Mouse (Mus musculus) liver, embryonic 16.5 days (tissue): Measurements from ENCODE around the gene Gdnf. TPM values are rescaled to one million over a fixed set of nuclear protein-coding genes. Genes with fewer than 3 reads are reported as not detected.

Experiments
- ATAC-seq: fragments of 200-750 bp; cut with Nextera tagmentation; 2 replicates; pipeline ENCODE4 v1.8.0; 2017; ENCODE audit warnings: low read depth, mild to moderate bottlenecking, moderate number of reproducible peaks, moderate library complexity
- H3K27ac ChIP-seq: fragments of 300-500 bp; sonication (generic); 2 replicates; pipeline ENCODE4 v1.5.1; 2014; ENCODE audit warnings: mild to moderate bottlenecking, low read length
- H3K27me3 ChIP-seq: fragments of 300-500 bp; sonication (generic); 2 replicates; pipeline ENCODE4 v1.6.1; 2014; ENCODE audit warnings: low read depth, low read length, mixed read lengths; ENCODE audit not compliant: control insufficient read depth, insufficient read depth
- H3K36me3 ChIP-seq: fragments of 300-500 bp; sonication (generic); 2 replicates; pipeline ENCODE4 v1.6.1; 2014; ENCODE audit warnings: mild to moderate bottlenecking; ENCODE audit not compliant: control insufficient read depth, insufficient read depth
- H3K4me1 ChIP-seq: fragments of 300-500 bp; sonication (generic); 2 replicates; pipeline ENCODE4 v1.6.1; 2014; ENCODE audit warnings: low read depth, low read length, mixed read lengths; ENCODE audit not compliant: control insufficient read depth
- H3K4me2 ChIP-seq: fragments of 300-500 bp; sonication (generic); 2 replicates; pipeline ENCODE4 v1.6.1; 2014; ENCODE audit warnings: low read depth, low read length, mixed read lengths
- H3K4me3 ChIP-seq: fragments of 300-500 bp; sonication (generic); 2 replicates; pipeline ENCODE4 v1.5.1; 2014; ENCODE audit warnings: low read depth, mild to moderate bottlenecking, low read length
- H3K9ac ChIP-seq: fragments of 300-500 bp; sonication (generic); 2 replicates; pipeline ENCODE4 v1.6.1; 2014; ENCODE audit warnings: low read depth, low read length
- H3K9me3 ChIP-seq: fragments of 300-500 bp; sonication (generic); replicated peaks from 2 replicates; pipeline ENCODE4 v1.6.1; 2016; ENCODE audit warnings: low read length; ENCODE audit not compliant: control insufficient read depth
- WGBS: fragments of 180-500 bp; shearing (Covaris S2); extraction: QIAGEN DNeasy Blood & Tissue Kit; methylation state at CpG from one replicate; pipeline ENCODE4 v1.1.7; 2014; ENCODE audit not compliant: insufficient replicate concordance; 5-methylcytosine and 5-hydroxymethylcytosine counted together
- polyA plus RNA-seq: library from polyadenylated mRNA; unstranded; fragments of >200 nt; fragmentation: Nextera tagmentation; extraction: Ambion mirVana; gene quantifications from 2 replicates; pipeline ENCODE4 v1.2.1, GENCODE M21; 2015

Gene Gdnf
- not detected in 2 replicates for polyA plus RNA-seq

GRCm38 (mm10) chr15:7810556-7811252 is at the start of gene Gdnf:
Gene Gdnf (plus strand): TSS chr15:7810846.
- no peak for ATAC-seq
- under 1% methylated on average over 73 of the region's 73 CpGs for WGBS
- Histone ChIP-seq H3K4me2 (peak within 1 kb of the TSS; percentile 43), H3K27ac (no peak within 1 kb of the TSS), H3K9ac (no peak within 1 kb of the TSS), H3K9me3 (no peaks in the 10 kb centered on the region), H3K4me1 (no peaks in the 10 kb centered on the region; the same call in 1 of the 2 replicates), H3K4me3 (peak within 1 kb of the TSS; percentile 25), H3K27me3 (peaks cover 81% of the 10 kb centered on the region), H3K36me3 (no peaks in the 10 kb centered on the region)

GRCm38 (mm10) chr15:7767166-7767565 is 43.5 kb upstream of the Gdnf start:
- no peak for ATAC-seq
- no peak overlapping the region for H3K4me2 ChIP-seq
- H3K4me1 ChIP-seq, result no peaks in the 10 kb centered on the region
- no peak overlapping the region for H3K27ac ChIP-seq
- no peaks in the 10 kb centered on the region for H3K36me3 ChIP-seq
- no peak overlapping the region for H3K4me3 ChIP-seq
- 60% methylated on average over 7 of the region's 7 CpGs for WGBS
- no peaks in the 10 kb centered on the region for H3K27me3 ChIP-seq
- H3K9me3 ChIP-seq, result no peaks in the 10 kb centered on the region
- H3K9ac ChIP-seq, result no peak overlapping the region

GRCm38 (mm10) chr15:7772983-7773382 is 37.7 kb upstream of the Gdnf start:
- H3K4me2 ChIP-seq, result no peak overlapping the region
- no peaks in the 10 kb centered on the region for H3K27me3 ChIP-seq
- ATAC-seq, result no peak
- H3K27ac ChIP-seq, result no peak overlapping the region
- WGBS, result 64% methylated on average over 8 of the region's 8 CpGs
- no peaks in the 10 kb centered on the region for H3K9me3 ChIP-seq
- no peaks in the 10 kb centered on the region for H3K4me1 ChIP-seq
- no peaks in the 10 kb centered on the region for H3K36me3 ChIP-seq
- H3K4me3 ChIP-seq, result no peak overlapping the region
- H3K9ac ChIP-seq, result no peak overlapping the region

- Histone ChIP-seq H3K4me3 (no peak overlapping the region), H3K9me3 (no peaks in the 10 kb centered on the region), H3K4me1 (no peaks in the 10 kb centered on the region), H3K4me2 (no peak overlapping the region), H3K27ac (no peak overlapping the region), H3K36me3 (no peaks in the 10 kb centered on the region), H3K27me3 (no peaks in the 10 kb centered on the region), H3K9ac (no peak overlapping the region)
- 60% methylated on average over 5 of the region's 5 CpGs for WGBS
- no peak for ATAC-seq
Observed at GRCm38 (mm10) chr15:7781517-7781916, 29.1 kb upstream of the Gdnf start.

GRCm38 (mm10) chr15:7809841-7810391 is 730 bp upstream of the Gdnf start:
- H3K9me3 ChIP-seq, result no peaks in the 10 kb centered on the region
- H3K4me2 ChIP-seq, result peak overlapping the region; percentile 43
- peaks cover 73% of the 10 kb centered on the region for H3K27me3 ChIP-seq
- peak overlapping the region; percentile 25; the same call in 1 of the 2 replicates for H3K4me3 ChIP-seq
- 2% methylated on average over 32 of the region's 32 CpGs for WGBS
- no peak overlapping the region for H3K9ac ChIP-seq
- H3K27ac ChIP-seq, result no peak overlapping the region
- H3K36me3 ChIP-seq, result no peaks in the 10 kb centered on the region
- H3K4me1 ChIP-seq, result no peaks in the 10 kb centered on the region; the same call in 1 of the 2 replicates
- no peak for ATAC-seq

- WGBS, result 2% methylated on average over 11 of the region's 11 CpGs
- ATAC-seq, result no peak
- Histone ChIP-seq H3K36me3 (no peaks in the 10 kb centered on the region), H3K4me3 (no peak overlapping the region), H3K9me3 (no peaks in the 10 kb centered on the region), H3K4me2 (no peak overlapping the region), H3K4me1 (no peaks in the 10 kb centered on the region; the same call in 1 of the 2 replicates), H3K9ac (no peak overlapping the region), H3K27ac (no peak overlapping the region), H3K27me3 (peaks cover 86% of the 10 kb centered on the region)
Observed at GRCm38 (mm10) chr15:7811253-7811625, 593 bp downstream of the Gdnf start.

- peaks cover 89% of the 10 kb centered on the region for H3K27me3 ChIP-seq
- no peaks in the 10 kb centered on the region for H3K36me3 ChIP-seq
- WGBS, result 5% methylated on average over 24 of the region's 24 CpGs
- H3K9me3 ChIP-seq, result no peaks in the 10 kb centered on the region
- no peak overlapping the region for H3K27ac ChIP-seq
- ATAC-seq, result no peak
- H3K4me1 ChIP-seq, result no peaks in the 10 kb centered on the region; the same call in 1 of the 2 replicates
- H3K4me2 ChIP-seq, result no peak overlapping the region
- no peak overlapping the region for H3K4me3 ChIP-seq
- H3K9ac ChIP-seq, result no peak overlapping the region
Observed at GRCm38 (mm10) chr15:7811856-7812733, 1.4 kb downstream of the Gdnf start.

GRCm38 (mm10) chr15:7812872-7813530 is 2.4 kb downstream of the Gdnf start:
- Histone ChIP-seq H3K4me1 (no peaks in the 10 kb centered on the region; the same call in 1 of the 2 replicates), H3K9me3 (no peaks in the 10 kb centered on the region), H3K9ac (no peak overlapping the region), H3K36me3 (no peaks in the 10 kb centered on the region), H3K4me2 (no peak overlapping the region), H3K4me3 (0 out of 2 replicates have a peak overlapping the region, but pooled peaks have one; percentile 20), H3K27me3 (peaks cover 86% of the 10 kb centered on the region), H3K27ac (no peak overlapping the region)
- no peak for ATAC-seq
- whole genome bisulfite sequencing, result 1% methylated on average over 41 of the region's 41 CpGs
